Mouse (Mus musculus) MEL (cell line): Measurements from ENCODE around the gene Myo18b.

Experiments used
- CTCF ChIP-seq, 3 experiments: IDR thresholded peaks in 2 of 3; conservative IDR thresholded peaks in 1 of 3; 2 replicates each; pipeline ENCODE4 v1.5.1; 2011 to 2012; ENCODE audit warnings: low read length in 3 of 3, low read depth in 2 of 3, mild to moderate bottlenecking in 2 of 3, improper control_type of control experiment in 1 of 3, inconsistent platforms in 1 of 3, mixed read lengths in 1 of 3, moderate library complexity in 1 of 3; ENCODE audit not compliant: control insufficient read depth in 1 of 3, insufficient read depth in 1 of 3, poor library complexity in 1 of 3, severe bottlenecking in 1 of 3
- EP300 ChIP-seq, 2 experiments: IDR thresholded peaks; 2 replicates each; pipeline ENCODE4 v1.6.1; 2011; ENCODE audit warnings: improper control_type of control experiment in 2 of 2, low read length in 2 of 2, low read depth in 1 of 2, mild to moderate bottlenecking in 1 of 2
- GABPA ChIP-seq: IDR thresholded peaks from 2 replicates; pipeline ENCODE4 v1.6.1; 2012; ENCODE audit warnings: low read depth, mild to moderate bottlenecking, inconsistent platforms, low read length, improper control_type of control experiment, moderate library complexity
- MAZ ChIP-seq: IDR thresholded peaks from 2 replicates; pipeline ENCODE4 v1.6.1; 2012; ENCODE audit warnings: low read depth, mild to moderate bottlenecking, inconsistent platforms, low read length, improper control_type of control experiment
- NRF1 ChIP-seq: IDR thresholded peaks from 2 replicates; pipeline ENCODE4 v1.6.1; 2014; ENCODE audit warnings: low read depth, mild to moderate bottlenecking, inconsistent platforms, low read length, improper control_type of control experiment, moderate library complexity; ENCODE audit not compliant: poor library complexity, insufficient read depth, severe bottlenecking
- POLR2A ChIP-seq, 2 experiments: IDR thresholded peaks; 2 replicates each; pipeline ENCODE4 v1.6.1; 2011 to 2012; ENCODE audit warnings: low read length in 2 of 2, mild to moderate bottlenecking in 2 of 2, control low read depth in 1 of 2, improper control_type of control experiment in 1 of 2, low read depth in 1 of 2, moderate library complexity in 1 of 2; ENCODE audit not compliant: control insufficient read depth in 1 of 2, insufficient read depth in 1 of 2, poor library complexity in 1 of 2
- POLR2AphosphoS5 ChIP-seq: IDR thresholded peaks from 2 replicates; pipeline ENCODE4 v1.6.1; 2012; ENCODE audit warnings: low read depth, borderline replicate concordance, mild to moderate bottlenecking, inconsistent platforms, low read length, moderate library complexity, mixed read lengths
- RAD21 ChIP-seq: IDR thresholded peaks from 2 replicates; pipeline ENCODE4 v1.6.1; 2011; ENCODE audit warnings: mild to moderate bottlenecking, low read depth, low read length, improper control_type of control experiment
- SIN3A ChIP-seq: IDR thresholded peaks from 2 replicates; pipeline ENCODE4 v1.6.1; 2012; ENCODE audit warnings: low read length, improper control_type of control experiment, inconsistent platforms
- TCF12 ChIP-seq: IDR thresholded peaks from 2 replicates; pipeline ENCODE4 v1.6.1; 2014; ENCODE audit warnings: low read depth, mild to moderate bottlenecking, inconsistent platforms, low read length, improper control_type of control experiment, moderate library complexity
- USF1 ChIP-seq: IDR thresholded peaks from 2 replicates; pipeline ENCODE4 v1.6.1; 2014; ENCODE audit warnings: low read depth, mild to moderate bottlenecking, inconsistent platforms, low read length, improper control_type of control experiment, moderate library complexity
- ZMIZ1 ChIP-seq: IDR thresholded peaks from 2 replicates; pipeline ENCODE4 v1.6.1; 2012; ENCODE audit warnings: low read depth, mild to moderate bottlenecking, inconsistent platforms, low read length, improper control_type of control experiment, moderate library complexity
- ZNF384 ChIP-seq: IDR thresholded peaks from 2 replicates; pipeline ENCODE4 v1.6.1; 2012; ENCODE audit warnings: low read depth, mild to moderate bottlenecking, inconsistent platforms, low read length, improper control_type of control experiment

DNA sequence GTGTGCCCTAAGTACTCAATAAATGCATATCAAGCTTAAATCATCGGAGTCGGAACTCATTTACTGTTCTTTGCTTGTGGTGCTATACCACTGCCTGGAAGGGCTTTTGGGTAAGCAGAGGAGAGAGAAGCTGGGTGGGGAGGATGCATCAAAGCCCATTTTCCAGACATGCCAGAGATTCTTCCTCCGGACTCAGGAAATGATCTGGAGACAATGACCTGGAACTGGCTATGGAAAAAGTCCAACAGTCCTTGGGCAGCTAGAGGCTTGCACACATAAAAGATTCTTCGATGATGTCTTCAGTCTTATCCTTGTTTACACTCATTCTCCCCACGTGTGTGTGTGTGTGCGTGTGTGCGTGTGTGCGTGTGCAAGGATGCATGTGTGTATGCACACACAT lies 39.3 kb upstream of the Myo18b start:
- TF ChIP-seq EP300 (IDR thresholded peaks at IDR 0.05; ENCODE audit: low read depth in 1 of 2, low read length in 2 of 2): no peak
- TF ChIP-seq POLR2A (IDR thresholded peaks at IDR 0.05; ENCODE audit: control insufficient read depth in 1 of 2, insufficient read depth in 1 of 2, low read depth in 1 of 2, low read length in 2 of 2, poor library complexity in 1 of 2): no peak
- no peak for TF ChIP-seq CTCF (IDR thresholded peaks at IDR 0.05 in 2 of 3, conservative IDR thresholded peaks at IDR 0.05 in 1 of 3; ENCODE audit: control insufficient read depth in 1 of 3, insufficient read depth in 1 of 3, low read depth in 2 of 3, low read length in 3 of 3, poor library complexity in 1 of 3, severe bottlenecking in 1 of 3)
- no peak for TF ChIP-seq SIN3A
- no peak for TF ChIP-seq ZMIZ1
- TF ChIP-seq POLR2AphosphoS5: no peak
- TF ChIP-seq RAD21: no peak
- no peak for TF ChIP-seq ZNF384
- TF ChIP-seq GABPA: no peak
- TF ChIP-seq TCF12: no peak
- TF ChIP-seq MAZ: no peak
- TF ChIP-seq USF1: no peak
- TF ChIP-seq NRF1: no peak
